9 mouse cellular contexts compared by ENCODE assay signal in genomic region chr12:70234411-70234810, GRCm38 (mm10). TPM values are rescaled to one million over a fixed set of nuclear protein-coding genes. Genes with fewer than 3 reads are reported as not detected.
DNase-seq lines count a peak whose midpoint lies in the region; ATAC-seq lines count a peak whose summit lies in the region.
"Had no signal": no experiment of that assay in that cellular context is flagged by ENCODE, and none has a peak within 500 bp of the region (broad histone marks: within the 10 kb centered on the region; RNA-seq: fewer than 3 reads in every experiment).

No protein-coding gene starts in this region.

- H3K4me1 ChIP-seq in midbrain, embryonic 14.5 days (ENCODE audit: control insufficient read depth, insufficient read depth, low read length): no peaks in the 10 kb centered on the region

- no peak overlapping the region for H3K4me3 ChIP-seq in midbrain, embryonic 14.5 days (replicated peaks; ENCODE audit: low read depth, low read length)
- H3K4me3 ChIP-seq: myocyte had no signal

- ATAC-seq in common myeloid progenitor, adult 5-6 weeks (replicated peaks; ENCODE audit: low read depth, poor library complexity, severe bottlenecking): peak; percentile 76
- ATAC-seq in midbrain, embryonic 14.5 days (ENCODE audit: low FRiP score, low TSS enrichment): peak; percentile 74

- H3K9ac ChIP-seq in midbrain, embryonic 14.5 days (replicated peaks; ENCODE audit: low read length): no peak overlapping the region

- no peak overlapping the region for H3K27ac ChIP-seq in midbrain, embryonic 14.5 days (replicated peaks; ENCODE audit: low read depth, low read length)

- no peaks in the 10 kb centered on the region for H3K27me3 ChIP-seq in midbrain, embryonic 14.5 days (ENCODE audit: control insufficient read depth, insufficient read depth, low read length)

- H3K4me2 ChIP-seq in midbrain, embryonic 14.5 days (ENCODE audit: low read length): no peak overlapping the region; the same call in 1 of the 2 replicates

- no peaks in the 10 kb centered on the region for H3K9me3 ChIP-seq in midbrain, embryonic 14.5 days (ENCODE audit: control insufficient read depth, low read length)

- WGBS in midbrain, embryonic 14.5 days: 11% methylated on average over 6 of the region's 6 CpGs

- H3K36me3 ChIP-seq in midbrain, embryonic 14.5 days (ENCODE audit: control insufficient read depth, insufficient read depth, low read length): no peaks in the 10 kb centered on the region

- peak; percentile 21 for DNase-seq in gastrocnemius, postnatal 10 days
- no peak for DNase-seq in gastrocnemius, postnatal 25 days
- peak; percentile 56 for DNase-seq in Muller cell, postnatal 12 days (ENCODE audit: inconsistent ontology term)
- peak; percentile 40 to 61 for DNase-seq in heart, postnatal 14 days
- peak; percentile 69 to 81 for DNase-seq in kidney, postnatal 4 days
- DNase-seq in midbrain, embryonic 14.5 days: peak; percentile 90
- no peak for DNase-seq in frontal cortex, postnatal 10 days (ENCODE audit: low spot score in 2 of 2)

- intact Hi-C loops in heart, postnatal 14 days (cut with DNase I): loop anchor here (5.0 to 10.0 kb wide), 2 partner anchors 270 to 678 kb away; no protein-coding TSS in a partner anchor

RNA-seq across cellular contexts. Expression of gene Pygl, which starts 3.1 kb away (rescaled TPM):
- total RNA-seq in gastrocnemius, postnatal 10 days (2021): 1 to 10 TPM; 3.3 to 5.5 TPM
- total RNA-seq in gastrocnemius, postnatal 25 days (2021): 1 to 10 TPM in 1 of 2 experiments, under 1 TPM in 1; 0.82 to 6.1 TPM
- 50.0 and 58.2 TPM in 2 replicates for total RNA-seq in common myeloid progenitor, adult 5-6 weeks (2017)
- 1 to 10 TPM; 5.9 to 8.3 TPM for total RNA-seq in heart, postnatal 14 days (2021)
- polyA plus RNA-seq in midbrain, embryonic 14.5 days (2014; fragmentation: Nextera tagmentation; extraction: Ambion mirVana): 5.2 and 6.1 TPM in 2 replicates

Comparison
In these comparisons a context has a peak if more than half of its experiments do, and no peak if none do; other contexts are left out.
1. DNase-seq: peak in gastrocnemius, postnatal 10 days (single experiment), Muller cell, postnatal 12 days (single experiment), heart, postnatal 14 days (2 of 2), kidney, postnatal 4 days (2 of 2) and midbrain, embryonic 14.5 days (single experiment); none in gastrocnemius, postnatal 25 days (single experiment) and frontal cortex, postnatal 10 days (0 of 2).